Mouse (Mus musculus) embryo, embryonic 10.5 days (tissue): ENCODE measurements around the gene Mak.

ENCODE experiments used
- DNase-seq: peaks from one replicate; pipeline ENCODE4 v3.0.0-alpha.2; 2015; ENCODE audit warnings: low spot score

Gene Mak

GRCm38 (mm10) chr13:41071617-41072016 lies 7.9 kb downstream of the Mak start:
- DNase-seq, result no peak

GRCm38 (mm10) chr13:41067618-41068017 lies 11.9 kb downstream of the Mak start:
- DNase-seq, result no peak

GRCm38 (mm10) chr13:41051965-41052364 lies 27.5 kb downstream of the Mak start:
- DNase-seq, result peak; percentile 10

- DNase-seq, result no peak
These were observed 32.2 kb downstream of the Mak start for GRCm38 (mm10) chr13:41047280-41047679.

- no peak for DNase-seq
These were observed 33.6 kb downstream of the Mak start for GRCm38 (mm10) chr13:41045901-41046300.

- no peak for DNase-seq
These were observed 37.0 kb downstream of the Mak start for GRCm38 (mm10) chr13:41042511-41042910.

GRCm38 (mm10) chr13:41030098-41030497 lies 49.4 kb downstream of the Mak start:
- no peak for DNase-seq

- no peak for DNase-seq
These were observed 57.4 kb downstream of the Mak start for GRCm38 (mm10) chr13:41022099-41022498.

GRCm38 (mm10) chr13:41021607-41022006 lies 57.9 kb downstream of the Mak start:
- no peak for DNase-seq

GRCm38 (mm10) chr13:41020494-41020893 lies 59.0 kb downstream of the Mak start:
- DNase-seq, result no peak

- no peak for DNase-seq
These were observed 60.5 kb downstream of the Mak start for GRCm38 (mm10) chr13:41018756-41019591.

GRCm38 (mm10) chr13:41018236-41018635 lies 61.3 kb downstream of the Mak start:
- DNase-seq, result no peak

- no peak for DNase-seq
These were observed 61.7 kb downstream of the Mak start for GRCm38 (mm10) chr13:41017832-41018231.

GRCm38 (mm10) chr13:41016797-41017405 lies 62.6 kb downstream of the Mak start:
- peak; percentile 22 for DNase-seq

- peak; percentile 95 for DNase-seq
These were observed 63.5 kb downstream of the Mak start, which contains the start of gene Tmem14c for GRCm38 (mm10) chr13:41015829-41016634. Gene Tmem14c (plus strand): TSS chr13:41016292.

- DNase-seq, result no peak
These were observed 70.6 kb downstream of the Mak start for GRCm38 (mm10) chr13:41008946-41009345.

- no peak for DNase-seq
These were observed 71.2 kb downstream of the Mak start for GRCm38 (mm10) chr13:41008271-41008670.

GRCm38 (mm10) chr13:41006244-41006643 lies 73.3 kb downstream of the Mak start:
- DNase-seq, result no peak

GRCm38 (mm10) chr13:41002001-41002400 lies 77.5 kb downstream of the Mak start:
- no peak for DNase-seq

- peak; percentile 93 for DNase-seq
These were observed 78.4 kb downstream of the Mak start, which contains the start of gene Pak1ip1 for GRCm38 (mm10) chr13:41000926-41001639. Gene Pak1ip1 (plus strand): TSS chr13:41001023.

GRCm38 (mm10) chr13:41000140-41000925 lies 79.2 kb downstream of the Mak start:
- DNase-seq, result peak; percentile 46
